Mouse (Mus musculus) neutrophil, adult 5-6 weeks (primary cell): ENCODE measurements around the gene Mcm3. TPM values are rescaled to one million over a fixed set of nuclear protein-coding genes. Genes with fewer than 3 reads are reported as not detected.

Source experiments
- total RNA-seq: library from RNA; stranded (forward); fragments of 200-1000 nt; gene quantifications from 2 replicates; pipeline ENCODE4 v1.2.3, GENCODE M21; 2017

Mcm3 gene
- total RNA-seq, 1 experiment from 2014 or later = 27.9 TPM

Other genes with a start within 250 kb of the Mcm3 start
- gene Pkhd1, start 202.2 kb downstream of the Mcm3 start, total RNA-seq = not detected in 2 replicates
- 0.35 TPM in 1 of 2 replicates, not detected in the other for gene Il17a, start 89.4 kb downstream of the Mcm3 start, total RNA-seq
- 0.61 TPM in 1 of 2 replicates, not detected in the other for gene Il17f, start 29.7 kb downstream of the Mcm3 start, total RNA-seq
- gene Paqr8, start 70.3 kb upstream of the Mcm3 start, total RNA-seq = 1.6 and 1.7 TPM in 2 replicates
- gene Efhc1, start 131.3 kb upstream of the Mcm3 start, total RNA-seq = 0.47 TPM in 1 of 2 replicates, not detected in the other